Mouse (Mus musculus): ENCODE data around the gene Wdr38.
A peak's percentile ranks its signal among the peaks of the same experiment; 100 is the strongest.

DNA sequence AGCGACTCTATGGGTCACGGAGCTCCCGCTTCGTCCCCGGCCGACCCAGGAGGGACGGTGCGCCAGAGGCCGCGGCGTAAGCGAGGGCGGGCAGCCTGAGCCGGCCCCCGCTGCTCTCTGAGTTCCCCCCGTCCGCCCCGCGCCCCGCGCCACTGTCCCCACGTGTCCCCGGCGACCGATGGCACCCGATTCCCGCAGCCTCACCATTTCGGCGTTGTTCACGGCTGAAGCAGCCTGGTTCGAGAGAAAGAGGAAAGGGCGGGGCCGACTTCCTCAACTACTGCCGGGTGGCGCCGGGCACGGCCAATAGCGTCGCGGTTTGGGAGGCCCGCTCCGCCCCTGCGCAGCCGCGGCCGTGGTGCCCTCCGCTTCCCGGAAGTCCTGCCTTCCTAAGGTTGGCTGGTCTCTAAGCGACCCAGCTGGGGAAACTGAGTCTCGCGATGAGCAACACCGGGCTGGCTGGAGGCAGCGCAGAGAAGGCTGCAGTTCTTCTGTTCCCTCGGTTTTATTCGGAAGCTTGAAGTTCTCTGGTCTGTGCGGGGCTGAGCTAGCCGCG, 7.7 kb downstream of the Wdr38 start, which contains the start of gene Arpc5l:
- no peak for TF ChIP-seq CTCF (IDR thresholded peaks at IDR 0.05; ENCODE audit: control insufficient read depth, insufficient read depth, insufficient replicate concordance, low read depth, low read length)
- peak; percentile 78 for TF ChIP-seq POLR2A (IDR thresholded peaks at IDR 0.05; ENCODE audit: control insufficient read depth, low read depth, low read length)
